Mouse (Mus musculus): ENCODE results near the gene Dbil5.

Gene Dbil5

DNA sequence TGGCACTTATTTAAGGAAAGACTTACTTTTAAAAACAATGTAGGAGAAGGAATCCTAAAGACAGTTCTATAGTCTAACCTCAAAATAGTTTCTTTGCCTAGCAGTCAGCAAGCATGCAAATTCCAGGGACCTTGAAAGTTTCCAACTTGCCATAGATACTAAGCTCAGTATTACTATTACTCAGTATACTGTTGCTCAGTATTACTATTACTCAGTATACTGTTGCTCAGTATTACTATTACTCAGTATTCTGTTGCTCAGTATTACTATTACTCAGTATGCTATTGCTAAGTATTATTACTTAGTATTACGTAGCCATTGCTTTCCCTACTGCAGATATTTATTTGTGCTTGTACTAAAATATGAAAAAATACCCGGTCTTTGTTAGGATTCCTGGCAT, 22.3 kb downstream of the Dbil5 start:
- no peak for DNase-seq

DNA sequence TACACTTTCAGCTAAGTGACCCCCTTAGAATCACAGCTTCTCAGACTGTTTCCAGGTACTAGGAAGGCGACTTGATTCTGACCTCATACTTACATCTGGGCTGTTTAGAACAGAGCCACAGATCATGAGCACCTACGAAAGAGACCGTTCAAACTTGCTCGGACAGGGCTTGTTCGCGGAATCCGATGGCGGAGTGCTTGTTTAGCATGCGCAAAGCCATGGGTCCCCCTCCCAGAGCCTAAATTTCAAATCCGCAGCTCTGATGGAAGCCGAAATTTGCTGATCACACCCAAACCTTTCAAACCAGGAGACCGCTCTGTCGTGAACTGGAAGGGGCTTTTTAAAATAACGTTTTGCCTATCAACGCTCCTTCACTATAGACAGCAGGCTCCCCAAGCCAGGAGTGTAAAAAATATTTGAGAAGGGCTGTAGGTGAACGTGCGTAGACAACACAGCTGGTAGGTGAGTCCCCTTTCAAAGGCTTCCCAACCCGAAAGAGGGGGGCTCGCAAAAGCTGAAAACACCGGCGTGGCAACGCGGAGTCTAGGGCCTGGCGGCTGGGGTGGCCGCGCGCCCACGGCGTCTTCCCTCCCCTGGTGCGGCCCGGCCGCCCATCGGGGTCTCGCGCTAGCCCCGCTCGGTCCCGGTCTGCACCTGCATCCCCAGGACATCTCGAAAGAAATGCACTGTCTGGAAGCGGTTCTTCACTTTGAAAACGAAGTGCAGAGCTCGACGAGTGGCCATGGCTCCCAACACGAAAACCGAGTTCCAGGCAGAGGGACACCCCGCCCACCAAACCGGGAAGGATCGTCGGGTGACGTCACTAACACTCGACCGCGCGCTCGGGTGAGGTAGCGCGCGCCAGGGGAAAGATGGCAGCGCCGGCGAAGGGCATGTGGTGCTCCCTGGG, 25.7 kb downstream of the Dbil5 start, which contains the start of the genes Mrm3 and Glod4:
Mrm3 (plus strand) TSS at position 815 of the 910 bp plus-strand sequence.
Glod4 (minus strand) TSS at position 825 of the 910 bp plus-strand sequence.
- peak; percentile 84 to 91 for DNase-seq

DNA sequence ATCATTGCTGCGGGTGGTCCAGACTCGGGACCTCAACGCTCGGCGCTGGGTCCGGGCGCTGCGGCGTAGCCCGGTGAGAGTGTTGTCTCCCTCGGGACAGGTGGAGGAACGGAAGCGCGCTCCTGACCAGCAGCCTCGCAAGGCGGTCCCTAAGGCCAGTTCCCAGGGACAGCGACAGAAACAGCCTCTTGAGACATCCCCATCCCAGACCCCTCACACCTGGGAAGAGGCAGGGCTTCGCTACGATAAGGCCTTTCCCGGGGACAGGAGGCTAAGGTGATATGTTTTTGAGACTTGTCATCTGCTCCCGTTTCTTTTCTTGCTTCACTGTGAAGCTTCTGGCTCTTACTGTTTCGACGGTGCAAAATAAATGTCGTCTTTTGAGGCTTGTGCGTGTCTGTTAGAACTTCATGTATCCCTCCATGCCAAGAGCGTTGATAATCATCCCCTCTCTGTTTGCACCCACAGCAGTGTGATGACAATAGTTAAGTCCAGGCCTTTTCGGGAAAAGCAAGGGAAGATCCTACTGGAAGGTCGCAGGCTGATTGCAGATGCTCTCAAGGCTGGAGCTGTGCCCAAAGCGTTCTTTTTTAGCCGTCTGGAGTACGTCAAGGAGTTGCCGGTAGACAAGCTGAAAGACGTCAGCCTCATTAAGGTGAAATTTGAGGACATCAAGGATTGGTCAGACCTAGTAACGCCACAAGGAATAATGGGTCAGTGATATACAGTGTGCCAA, 26.6 kb downstream of the Dbil5 start:
- no peak for DNase-seq

DNA sequence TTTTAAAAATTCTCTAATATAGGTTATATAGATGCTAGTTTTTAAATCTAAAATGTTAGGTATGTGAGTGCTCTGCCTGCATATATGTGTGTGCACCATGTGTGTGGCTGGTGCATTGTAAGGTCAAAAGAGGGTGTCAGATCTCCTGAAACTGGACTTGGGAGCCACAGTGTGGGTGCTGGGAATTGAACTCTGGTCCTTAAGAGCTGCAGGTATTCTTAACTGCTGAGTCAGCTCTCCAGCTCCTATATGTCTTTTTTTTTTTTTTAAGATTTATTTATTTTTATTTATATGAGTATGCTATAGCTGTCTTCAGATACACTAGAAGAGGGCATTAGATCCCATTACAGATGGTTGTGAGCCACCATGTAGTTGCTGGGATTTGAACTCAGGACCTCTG, 29.0 kb downstream of the Dbil5 start:
- DNase-seq = no peak

DNA sequence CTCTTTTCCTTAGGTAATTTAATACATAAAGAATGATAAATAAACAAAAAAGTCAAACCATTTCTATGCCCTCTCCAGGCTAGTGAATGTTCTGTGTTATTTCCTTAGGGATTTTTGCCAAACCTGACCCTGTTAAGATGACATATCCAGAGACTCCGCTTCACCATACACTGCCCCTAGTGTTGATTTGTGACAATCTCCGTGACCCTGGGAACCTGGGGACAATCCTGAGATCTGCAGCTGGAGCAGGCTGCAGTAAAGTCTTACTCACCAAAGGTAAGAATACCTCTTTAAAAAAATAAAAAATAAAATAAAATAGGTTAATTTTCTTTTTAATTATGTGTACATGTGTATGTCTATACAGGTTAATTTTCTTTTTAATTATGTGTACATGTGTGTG, 29.8 kb downstream of the Dbil5 start:
- no peak for DNase-seq

DNA sequence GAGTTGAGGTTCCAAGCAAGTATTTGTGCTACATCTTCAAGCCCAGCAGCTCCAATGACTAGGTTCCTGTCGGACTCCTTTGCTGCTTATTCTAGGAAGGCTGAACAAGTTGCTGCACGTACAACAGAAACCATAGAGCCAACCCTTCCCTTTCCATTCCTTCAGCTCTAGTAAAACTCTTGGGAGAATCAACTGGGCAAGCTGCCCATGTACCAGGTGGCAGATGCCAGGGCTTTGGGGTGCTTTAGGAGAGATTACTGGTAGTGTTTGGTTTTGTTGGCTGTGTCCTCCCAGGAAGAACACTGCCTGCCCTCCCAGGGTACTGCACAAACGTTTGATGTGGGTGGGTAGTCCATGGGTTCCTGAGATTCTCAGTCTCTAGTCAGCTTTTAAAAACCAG, 34.6 kb downstream of the Dbil5 start:
- no peak for DNase-seq

DNA sequence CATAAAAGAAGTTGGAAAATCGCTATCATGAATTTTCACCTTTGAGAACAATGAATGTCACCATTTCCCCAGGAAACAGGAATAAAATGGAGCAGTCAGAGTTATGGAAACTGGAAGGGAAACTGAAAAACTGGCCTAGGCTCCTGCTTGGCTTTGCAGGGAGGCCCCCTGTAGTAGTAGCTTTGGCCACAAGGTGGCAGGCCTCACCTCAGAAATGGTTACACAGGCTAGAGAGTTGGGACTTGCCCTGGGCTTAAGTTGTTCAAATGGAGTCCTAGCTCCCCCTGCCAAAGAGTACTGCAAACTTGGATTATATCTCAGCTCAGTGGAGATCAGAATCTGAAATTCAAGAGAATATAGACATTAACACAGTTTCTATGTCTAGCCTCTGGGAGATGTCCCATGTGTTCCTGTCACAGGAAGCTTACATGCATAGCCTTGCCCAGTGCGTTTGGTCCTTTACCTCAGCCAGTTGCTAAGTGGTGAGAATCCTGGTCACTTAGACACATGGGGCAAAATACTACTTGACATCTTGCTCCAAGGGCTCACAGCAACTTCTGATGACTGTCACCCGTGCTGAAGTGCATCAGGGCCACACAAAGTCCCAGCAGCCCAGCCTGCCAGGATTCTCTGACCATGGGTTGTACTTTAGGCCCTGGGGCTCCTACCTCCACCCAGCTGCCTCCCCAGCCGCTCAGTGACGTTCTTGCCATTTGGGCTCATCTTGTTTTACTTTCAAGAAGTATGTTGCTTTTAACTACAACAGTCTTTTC, 35.9 kb downstream of the Dbil5 start:
- DNase-seq = peak; percentile 63 to 89

DNA sequence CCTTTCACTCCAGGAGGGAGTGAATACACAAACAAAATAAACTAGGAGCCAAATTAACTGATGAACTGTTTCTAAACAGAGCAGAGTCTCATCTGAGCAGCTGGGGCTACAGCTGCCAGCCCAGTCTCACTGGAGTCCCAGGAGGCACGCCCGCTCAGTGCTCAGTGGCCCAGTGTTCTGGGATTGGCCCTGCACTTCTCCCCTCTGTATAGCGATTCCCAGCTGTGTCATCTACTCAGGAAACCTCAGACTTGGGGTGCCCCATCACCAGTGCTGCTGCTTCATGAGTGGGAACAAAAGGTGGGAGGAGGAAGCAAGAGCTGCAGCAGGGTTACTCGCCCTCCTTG, 36.5 kb downstream of the Dbil5 start:
- no peak for DNase-seq

DNA sequence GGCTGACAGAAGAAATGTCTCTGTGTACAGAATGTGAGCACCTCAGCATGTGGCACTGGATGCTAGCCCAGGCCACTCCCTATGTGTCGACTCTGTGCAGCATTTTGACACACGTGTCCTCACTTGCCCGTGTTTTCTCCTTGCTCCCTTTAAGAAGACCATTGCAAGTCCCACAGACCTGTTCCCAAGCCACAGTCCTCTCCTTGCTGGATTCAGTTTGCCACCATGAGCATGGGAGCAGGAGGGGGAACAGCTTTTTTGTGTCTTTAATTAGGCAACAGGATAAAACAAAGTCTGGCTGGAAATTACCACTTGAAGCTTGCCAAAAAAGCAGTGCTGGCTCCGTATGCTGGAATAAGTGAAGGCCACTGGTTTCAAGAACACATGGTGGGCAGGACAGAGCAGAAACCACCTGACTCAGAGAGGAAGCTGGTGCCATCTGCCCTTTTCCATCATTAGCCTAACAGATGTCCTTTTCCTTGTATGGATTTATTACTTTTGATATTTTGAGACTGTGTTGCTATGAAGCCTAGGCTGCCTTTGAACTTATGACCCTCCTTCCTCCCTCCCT, 38.1 kb downstream of the Dbil5 start:
- DNase-seq = no peak

DNA sequence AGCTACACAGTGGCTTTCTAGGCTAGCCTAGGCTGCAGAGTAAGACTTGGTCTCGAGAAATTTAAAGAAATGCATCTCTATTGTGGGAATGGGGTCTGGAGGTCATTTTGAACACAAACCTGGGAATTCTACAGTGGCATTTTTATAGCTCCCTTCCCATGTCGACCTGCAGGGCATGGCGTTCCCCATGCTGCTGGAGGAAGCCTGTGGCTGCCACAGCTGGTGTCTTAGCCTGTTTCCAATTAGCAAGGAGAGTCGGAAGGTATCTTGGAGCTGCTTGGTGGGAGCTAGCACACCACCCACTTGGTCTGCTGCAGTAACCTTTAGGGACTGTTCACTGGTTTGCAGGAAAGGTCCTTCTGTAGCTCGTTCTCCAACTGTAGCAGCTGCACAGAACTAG, 38.7 kb downstream of the Dbil5 start:
- no peak for DNase-seq

DNA sequence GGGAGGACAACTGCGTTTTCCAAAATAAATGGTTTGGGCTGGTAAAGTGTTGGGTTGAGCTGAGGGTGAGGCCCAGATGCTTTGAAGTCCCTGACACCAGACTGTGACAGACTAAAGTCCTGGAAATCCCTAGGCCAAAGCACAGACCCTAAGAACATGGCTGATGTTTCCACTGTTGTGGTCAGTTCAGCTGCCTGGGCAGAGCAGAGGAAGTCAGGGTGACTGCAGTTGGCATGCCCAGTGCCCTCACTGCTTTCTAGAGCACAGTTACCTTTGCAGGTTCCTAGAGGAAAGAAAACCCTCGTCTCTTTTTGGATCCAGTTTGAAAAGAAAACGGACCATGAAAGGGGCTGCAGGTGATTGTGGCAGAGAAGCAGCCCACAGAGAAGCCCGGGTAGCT, 40.0 kb downstream of the Dbil5 start:
- no peak for DNase-seq

DNA sequence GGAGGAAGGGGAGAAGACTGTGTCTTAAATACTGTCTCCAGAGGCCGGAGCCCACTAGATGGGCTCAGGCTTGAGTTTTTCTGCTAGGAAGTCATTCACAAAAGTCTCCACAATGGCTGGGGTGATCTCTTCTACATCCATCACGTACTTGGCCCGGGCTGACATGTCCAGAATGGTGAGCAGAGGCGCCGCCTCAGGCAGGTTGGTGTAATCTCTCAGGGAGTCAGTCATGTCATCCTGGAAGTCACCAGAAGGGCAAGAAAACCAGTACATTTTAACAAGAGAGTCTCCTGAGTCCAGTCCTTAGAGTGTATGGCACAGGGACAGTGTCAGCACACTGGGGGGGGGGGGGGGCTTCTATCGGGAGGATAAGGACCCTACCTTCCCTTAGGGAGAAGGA, 41.1 kb downstream of the Dbil5 start:
- no peak for DNase-seq

DNA sequence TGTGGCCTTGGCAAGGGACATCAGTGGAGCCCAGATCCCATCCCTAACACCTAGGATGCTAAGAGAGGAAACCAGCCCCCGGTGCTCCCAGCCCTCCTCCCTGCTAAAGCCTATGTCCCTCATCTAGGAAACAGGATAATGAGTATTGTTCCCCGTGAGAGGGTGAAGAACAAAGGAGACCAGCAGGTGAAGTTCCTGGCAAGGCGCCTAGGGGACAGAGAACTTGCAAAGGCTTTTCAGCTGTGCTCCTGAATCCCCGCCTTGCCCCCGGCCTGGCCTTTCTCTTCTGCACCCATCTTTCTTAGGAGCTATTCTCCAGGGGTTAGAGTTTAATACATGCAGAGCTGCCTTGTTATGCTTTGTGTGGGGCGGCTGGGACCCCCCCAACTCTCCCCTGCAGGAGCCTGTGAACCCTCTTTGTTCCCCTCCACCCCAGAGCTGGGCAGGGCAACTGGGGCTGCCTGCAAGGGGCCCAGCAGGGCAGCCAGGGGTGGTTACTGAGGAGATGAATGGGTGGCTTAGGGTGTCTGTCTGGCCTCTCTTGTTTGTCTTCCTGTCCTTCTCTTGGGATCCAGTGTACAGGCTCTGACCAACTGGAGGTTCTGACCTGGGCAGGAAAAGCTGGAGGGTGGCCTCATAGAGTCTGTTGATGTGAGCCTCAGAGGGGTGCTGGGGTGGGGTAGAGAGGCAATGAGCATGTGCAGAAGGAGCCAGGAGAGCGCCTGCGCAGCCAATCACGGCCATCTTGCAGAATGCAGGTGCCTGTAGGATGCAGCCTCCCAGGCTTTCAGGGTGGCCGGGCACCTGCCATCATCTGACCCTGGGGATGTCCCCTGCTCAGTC, 43.0 kb downstream of the Dbil5 start:
- DNase-seq = no peak

DNA sequence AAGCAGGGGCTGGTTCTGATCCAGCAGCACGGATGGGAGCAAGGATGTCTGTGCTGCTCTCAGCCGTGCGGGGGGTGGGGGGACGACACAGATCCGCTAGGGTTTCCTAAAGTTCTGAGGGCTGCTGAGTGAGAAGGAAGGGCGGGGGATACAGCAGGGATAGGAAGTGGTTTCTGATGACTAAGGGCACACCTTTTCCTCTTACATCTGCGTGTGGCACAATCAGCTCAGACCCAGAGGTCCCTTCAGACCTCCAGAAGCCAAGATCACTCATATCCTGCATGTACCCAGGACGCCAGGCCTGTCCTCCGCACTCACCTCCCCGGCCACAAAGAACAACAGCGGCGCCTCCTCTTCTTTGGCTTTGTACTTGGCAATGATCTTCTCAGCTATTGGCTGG, 43.8 kb downstream of the Dbil5 start:
- peak in 1 of 2 experiments; percentile 28 for DNase-seq

DNA sequence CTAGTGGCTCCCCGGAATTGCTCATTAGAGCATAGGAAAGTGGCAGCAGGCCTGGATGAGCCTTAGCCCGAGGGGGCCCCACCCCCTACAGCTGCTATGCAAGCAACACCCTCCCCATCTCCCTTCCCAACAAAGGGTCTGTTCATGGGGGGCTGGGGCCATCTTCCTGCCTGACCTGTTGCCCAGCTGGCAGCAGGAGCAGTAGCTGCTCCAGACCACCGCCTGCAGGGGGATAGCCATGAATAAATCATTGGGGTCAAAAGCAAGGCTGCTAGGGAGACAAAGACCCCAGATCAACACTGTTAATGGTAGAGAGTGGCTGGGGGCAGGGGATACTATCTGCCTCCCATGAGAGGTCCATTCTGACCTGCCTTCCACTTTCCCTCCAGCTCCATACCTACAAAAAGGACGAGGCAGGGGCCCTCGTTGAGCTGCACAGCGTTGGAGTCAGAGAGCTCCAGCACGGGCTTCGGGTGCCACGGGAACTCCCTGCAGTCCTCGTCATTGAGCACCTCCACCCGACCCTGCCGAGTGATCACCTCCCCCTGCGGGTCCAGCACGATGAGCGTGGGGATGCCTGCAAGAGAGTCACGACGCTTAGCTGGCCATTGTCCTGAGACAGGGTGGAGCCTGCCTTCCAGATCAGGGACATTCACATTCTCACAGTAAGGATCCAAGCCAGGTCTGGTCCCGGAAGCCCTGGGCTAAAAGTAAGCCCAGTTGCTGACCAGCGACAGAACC, 45.4 kb downstream of the Dbil5 start:
- DNase-seq = no peak

DNA sequence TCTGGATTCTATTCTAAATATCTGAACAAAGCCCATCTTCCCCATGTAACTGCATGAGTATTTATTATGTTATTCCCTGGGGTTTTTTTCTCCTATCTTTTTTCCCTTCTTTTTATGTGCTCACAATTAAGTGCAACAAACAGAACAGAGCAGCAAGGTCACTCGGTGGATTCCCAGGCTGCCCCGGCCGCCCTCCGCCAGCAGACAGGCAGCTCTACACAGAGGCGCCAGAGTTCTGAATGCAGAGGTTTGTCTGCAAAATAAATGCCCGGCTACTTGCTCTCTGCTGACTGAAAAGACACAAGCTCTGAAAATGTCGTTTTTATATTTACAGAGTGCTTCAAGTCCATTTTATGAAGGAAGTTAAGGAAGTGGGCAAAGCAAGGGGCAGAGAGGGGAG, 50.1 kb downstream of the Dbil5 start:
- DNase-seq = no peak

DNA sequence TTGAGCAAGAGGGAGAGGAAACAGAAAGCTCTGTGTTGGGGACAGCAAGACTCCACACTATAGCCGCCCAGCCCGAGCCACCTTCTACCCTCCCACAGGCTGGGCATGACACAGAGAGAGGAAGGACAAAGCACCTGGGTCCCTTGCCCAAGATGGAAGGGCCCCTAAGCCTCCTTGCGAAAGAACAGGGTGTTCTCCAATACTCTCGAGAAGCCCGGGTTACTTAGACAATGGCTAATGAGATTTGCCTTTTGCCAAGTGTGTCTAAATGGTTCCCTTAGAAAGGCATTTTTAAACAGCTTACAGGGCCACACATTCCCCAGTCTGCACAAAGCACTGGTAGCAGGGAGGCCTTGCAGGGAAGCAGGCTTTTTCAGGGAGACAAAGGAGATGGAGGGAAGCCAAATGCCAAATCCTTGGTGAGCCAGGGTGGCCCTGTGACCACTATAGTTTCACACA, 50.6 kb downstream of the Dbil5 start:
- no peak for DNase-seq

All from kidney, adult 8-10 months (tissue).